Mouse (Mus musculus): Measurements from ENCODE around the gene Adm2. TPM values are rescaled to one million over a fixed set of nuclear protein-coding genes. Genes with fewer than 3 reads are reported as not detected.

The Adm2 gene
- total RNA-seq, 2 experiments from 2014 or later, result not detected

DNA sequence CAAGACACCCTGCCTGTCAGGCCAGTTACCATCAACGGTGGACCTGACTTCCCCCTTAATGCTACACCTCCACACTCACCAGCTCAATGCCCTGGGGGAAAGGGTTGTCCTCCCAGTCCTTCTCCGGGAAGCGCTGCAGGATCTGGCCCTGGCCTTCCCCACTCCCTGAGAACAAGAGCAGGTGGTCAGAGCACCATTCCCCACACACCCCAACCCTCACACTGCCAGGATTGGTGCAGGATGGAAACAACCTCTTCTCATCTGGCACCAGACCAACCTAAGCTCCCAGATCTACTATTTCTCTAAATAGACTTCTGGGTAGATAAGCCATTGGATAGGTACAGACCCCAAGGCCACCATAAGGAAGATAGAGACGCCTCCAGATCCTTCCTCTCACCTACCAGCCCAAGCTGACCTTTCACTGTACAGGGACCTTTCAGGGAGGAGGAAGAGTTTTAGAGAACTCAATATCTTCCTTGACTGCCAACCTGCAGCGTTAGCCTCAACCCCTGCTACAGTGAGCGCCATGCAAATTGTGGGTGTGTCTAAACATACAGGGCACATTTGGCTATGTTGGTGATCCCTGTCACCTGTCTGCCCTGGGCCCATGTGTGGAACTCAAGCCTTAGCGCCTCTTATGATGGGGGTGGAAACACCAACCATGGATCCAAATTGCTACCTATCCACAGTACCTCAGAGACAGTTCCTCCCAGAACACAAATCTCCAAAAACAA lies 13.9 kb upstream of the Adm2 start:
- DNase-seq (ENCODE audit: low spot score in 2 of 2), result no peak

GRCm38 (mm10) chr15:89309962-89310498 lies 12.5 kb upstream of the Adm2 start:
- DNase-seq (ENCODE audit: low spot score in 2 of 2), result peak; percentile 71 to 81
- intact Hi-C loops (cut with DNase I), result no loop called here

More for the DNA sequence above, 13.9 kb upstream of the Adm2 start:
- intact Hi-C loops (cut with DNase I), result no loop called here

GRCm38 (mm10) chr15:89313359-89313758 lies 9.2 kb upstream of the Adm2 start:
- intact Hi-C loops (cut with DNase I), result no loop called here
- DNase-seq (ENCODE audit: low spot score in 2 of 2), result no peak

DNA sequence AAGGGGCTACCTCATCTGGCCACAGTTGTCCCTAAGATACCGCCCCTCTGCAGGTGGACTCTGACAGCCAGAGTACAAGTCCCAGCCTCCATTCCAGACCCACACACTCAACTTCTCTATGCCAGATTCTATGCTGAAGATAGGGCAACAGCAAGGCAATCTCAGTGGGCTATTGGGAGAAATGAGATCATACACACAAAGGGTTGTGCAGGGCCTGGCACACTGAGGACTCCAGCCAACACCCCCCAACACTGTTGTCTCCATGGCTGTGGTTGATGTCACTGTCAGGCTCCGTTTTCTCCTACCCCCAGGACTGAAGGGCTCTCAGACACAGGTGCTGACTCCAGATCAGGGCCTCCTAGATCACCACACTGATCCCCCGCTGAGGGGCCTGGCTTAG lies 8.4 kb upstream of the Adm2 start:
- intact Hi-C loops (cut with DNase I), result no loop called here
- no peak for DNase-seq (ENCODE audit: low spot score in 2 of 2)

- intact Hi-C loops (cut with DNase I), result loop anchor here (5.0 kb wide), 1 partner anchor 58 kb away; the partner anchor contains the start of gene Sco2
- peak in 1 of 2 experiments; percentile 26 for DNase-seq (ENCODE audit: low spot score in 2 of 2)
Measured at GRCm38 (mm10) chr15:89314511-89315189, 7.9 kb upstream of the Adm2 start.

GRCm38 (mm10) chr15:89315190-89315731 lies 7.3 kb upstream of the Adm2 start, which contains the start of gene Sbf1:
Gene Sbf1, minus strand, starts transcription at chr15:89315311.
- DNase-seq (ENCODE audit: low spot score in 2 of 2), result peak; percentile 97
- intact Hi-C loops (cut with DNase I), result loop anchor here (5.0 kb wide), 1 partner anchor 57 kb away; the partner anchor contains the start of gene Sco2

GRCm38 (mm10) chr15:89316146-89316545 lies 6.4 kb upstream of the Adm2 start:
- intact Hi-C loops (cut with DNase I), result loop anchor here (2.0 to 5.0 kb wide), 2 partner anchors 39 to 56 kb away; partner anchors contain the start of genes Lmf2, Ncaph2 and Sco2
- no peak for DNase-seq (ENCODE audit: low spot score in 2 of 2)

DNA sequence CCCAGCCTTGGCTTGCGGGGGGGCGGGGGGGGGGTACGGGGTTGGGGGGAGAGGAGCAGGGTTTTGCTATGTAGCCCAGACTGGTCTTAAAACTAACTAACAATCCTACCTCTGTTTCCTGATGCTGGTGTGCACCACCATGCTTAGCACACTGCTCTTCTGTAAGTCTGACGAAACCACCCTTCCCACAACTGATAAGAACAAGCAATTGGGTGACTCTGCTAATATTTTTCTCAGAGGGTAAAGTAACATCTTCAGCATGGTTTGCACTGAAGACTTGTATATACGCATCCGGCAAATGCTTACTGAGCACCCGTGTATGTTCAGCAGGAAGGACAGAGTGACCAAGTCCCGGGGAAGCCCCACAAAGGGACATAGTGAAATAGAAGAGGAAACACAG lies 1.3 kb upstream of the Adm2 start:
- intact Hi-C loops (cut with DNase I), result no loop called here
- DNase-seq (ENCODE audit: low spot score in 2 of 2), result no peak

DNA sequence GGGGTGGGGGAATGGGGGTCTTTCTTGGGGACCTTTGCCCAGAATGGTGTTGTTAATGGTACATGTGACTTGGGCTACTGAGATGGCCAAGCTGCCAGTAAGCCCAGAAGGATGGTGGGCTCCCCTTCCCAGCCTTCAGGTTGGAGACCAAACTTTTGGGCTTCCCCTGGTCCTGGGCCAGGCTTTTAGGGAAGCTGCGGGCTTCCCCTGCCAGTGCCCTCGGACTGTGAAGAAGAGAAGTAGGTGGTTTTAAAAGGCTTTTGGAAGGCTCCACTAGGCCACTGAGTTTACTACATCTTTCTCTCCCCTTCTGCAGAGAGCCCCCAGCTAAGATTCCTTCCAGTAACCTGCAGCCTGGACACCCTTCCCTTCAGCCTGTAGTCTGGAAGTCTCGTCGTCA lies 1.1 kb downstream of the Adm2 start:
- DNase-seq (ENCODE audit: low spot score in 2 of 2), result no peak
- intact Hi-C loops (cut with DNase I), result no loop called here

- intact Hi-C loops (cut with DNase I), result no loop called here
- DNase-seq (ENCODE audit: low spot score in 2 of 2), result no peak
Measured at GRCm38 (mm10) chr15:89326441-89326840, 3.9 kb downstream of the Adm2 start.

DNA sequence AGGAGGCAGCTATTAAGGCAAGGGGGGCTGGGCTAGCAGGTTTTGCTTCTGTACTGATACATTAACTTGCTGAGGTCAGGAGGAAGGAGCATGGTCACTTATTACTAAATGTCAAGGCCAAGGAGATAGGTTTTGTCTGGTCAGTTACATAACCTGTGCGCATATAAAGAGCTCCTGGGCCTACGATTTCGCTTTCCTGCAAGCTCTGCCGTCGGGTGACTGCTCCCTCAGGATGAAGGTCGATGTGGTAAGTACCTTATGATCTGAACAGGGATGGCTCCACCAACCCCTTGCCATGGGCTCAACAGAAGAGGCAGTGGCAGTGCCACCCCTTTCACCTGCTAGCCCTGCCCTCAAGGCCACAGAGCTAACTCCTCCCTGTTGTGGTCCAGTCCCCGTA lies 11.8 kb downstream of the Adm2 start, which contains the start of gene Miox:
Miox (plus strand) TSS at position 128 of the 400 bp plus-strand sequence.
- intact Hi-C loops (cut with DNase I), result no loop called here
- no peak for DNase-seq (ENCODE audit: low spot score in 2 of 2)

GRCm38 (mm10) chr15:89334774-89335537 lies 12.4 kb downstream of the Adm2 start:
- DNase-seq (ENCODE audit: low spot score in 2 of 2), result no peak
- intact Hi-C loops (cut with DNase I), result no loop called here

GRCm38 (mm10) chr15:89336422-89336821 lies 13.9 kb downstream of the Adm2 start:
- intact Hi-C loops (cut with DNase I), result no loop called here
- DNase-seq (ENCODE audit: low spot score in 2 of 2), result no peak

GRCm38 (mm10) chr15:89339696-89340095 lies 17.2 kb downstream of the Adm2 start:
- DNase-seq (ENCODE audit: low spot score in 2 of 2), result no peak
- intact Hi-C loops (cut with DNase I), result no loop called here

DNA sequence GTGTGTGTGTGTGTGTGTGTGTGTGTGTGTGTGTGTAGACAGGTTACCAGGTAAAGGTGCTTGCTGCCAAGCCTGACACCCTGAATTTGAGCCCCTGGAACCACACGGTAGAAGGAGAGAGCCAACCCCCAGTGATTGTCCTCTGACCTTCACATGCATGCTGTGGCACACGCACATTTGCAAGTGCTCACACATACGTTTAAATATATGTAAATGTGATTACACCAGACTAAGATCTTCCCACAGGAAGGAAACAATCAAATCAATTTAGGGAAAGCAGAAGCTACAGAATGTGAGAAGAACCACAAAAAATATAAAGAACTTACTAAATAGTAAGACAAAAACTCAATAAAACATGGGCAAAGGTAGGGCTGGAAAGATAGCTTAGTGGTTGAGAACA lies 17.6 kb downstream of the Adm2 start:
- no peak for DNase-seq (ENCODE audit: low spot score in 2 of 2)
- intact Hi-C loops (cut with DNase I), result no loop called here

GRCm38 (mm10) chr15:89341678-89342077 lies 19.2 kb downstream of the Adm2 start:
- DNase-seq (ENCODE audit: low spot score in 2 of 2), result no peak
- intact Hi-C loops (cut with DNase I), result no loop called here

DNA sequence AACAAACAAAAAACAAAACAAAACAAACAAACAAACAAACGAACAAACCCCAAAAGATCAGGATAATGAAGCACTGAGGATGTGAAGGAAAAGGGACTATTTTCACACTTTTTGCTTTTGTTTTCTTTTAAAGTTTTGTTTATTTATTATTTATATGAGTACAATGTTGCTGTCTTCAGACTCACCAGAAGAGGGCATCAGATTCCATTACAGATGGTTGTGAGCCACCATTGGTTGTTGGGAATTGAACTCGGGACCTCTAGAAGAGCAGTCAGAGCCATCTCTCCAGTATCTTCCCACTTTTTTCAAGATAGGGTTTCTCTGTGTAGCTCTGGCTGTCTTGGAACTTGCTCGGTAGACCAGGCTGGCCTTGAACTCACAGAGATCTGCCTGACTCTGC lies 20.8 kb downstream of the Adm2 start:
- intact Hi-C loops (cut with DNase I), result no loop called here
- no peak for DNase-seq (ENCODE audit: low spot score in 2 of 2)

DNA sequence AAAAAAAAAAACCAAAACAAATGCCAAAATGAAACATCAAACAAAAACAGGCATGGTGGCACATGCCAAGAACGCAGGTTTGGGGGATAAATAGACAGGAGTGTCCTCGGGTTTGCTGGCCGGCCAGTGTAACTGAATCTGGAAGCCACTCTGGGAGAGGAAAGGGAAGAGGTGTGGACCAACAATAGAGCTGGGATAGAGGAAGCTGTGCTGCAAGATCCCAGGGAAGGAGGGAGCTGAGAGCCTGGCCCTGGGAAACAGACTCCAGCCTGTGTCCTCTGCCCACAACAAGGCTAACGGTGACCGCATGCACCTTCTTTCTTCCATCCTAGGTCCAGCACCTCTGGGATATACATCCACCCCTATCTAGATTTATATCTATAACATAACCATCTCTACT lies 27.9 kb downstream of the Adm2 start:
- no peak for DNase-seq (ENCODE audit: low spot score in 2 of 2)
- intact Hi-C loops (cut with DNase I), result no loop called here

- intact Hi-C loops (cut with DNase I), result no loop called here
Measured at GRCm38 (mm10) chr15:89351302-89351701, 28.8 kb downstream of the Adm2 start.

GRCm38 (mm10) chr15:89352054-89352453 lies 29.5 kb downstream of the Adm2 start:
- intact Hi-C loops (cut with DNase I), result no loop called here

More at GRCm38 (mm10) chr15:89351302-89351701, 28.8 kb downstream of the Adm2 start:
- DNase-seq (ENCODE audit: low spot score in 2 of 2), result no peak

More at GRCm38 (mm10) chr15:89352054-89352453, 29.5 kb downstream of the Adm2 start:
- no peak for DNase-seq (ENCODE audit: low spot score in 2 of 2)
